Mouse (Mus musculus) liver, embryonic 16.5 days (tissue): ENCODE measurements around the gene Rrbp1. TPM values are rescaled to one million over a fixed set of nuclear protein-coding genes. Genes with fewer than 3 reads are reported as not detected.

Source experiments
- ATAC-seq: fragments of 200-750 bp; cut with Nextera tagmentation; 2 replicates; pipeline ENCODE4 v1.8.0; 2017; ENCODE audit warnings: low read depth, mild to moderate bottlenecking, moderate number of reproducible peaks, moderate library complexity
- H3K27ac ChIP-seq: fragments of 300-500 bp; sonication (generic); 2 replicates; pipeline ENCODE4 v1.5.1; 2014; ENCODE audit warnings: mild to moderate bottlenecking, low read length
- H3K27me3 ChIP-seq: fragments of 300-500 bp; sonication (generic); 2 replicates; pipeline ENCODE4 v1.6.1; 2014; ENCODE audit warnings: low read depth, low read length, mixed read lengths; ENCODE audit not compliant: control insufficient read depth, insufficient read depth
- H3K36me3 ChIP-seq: fragments of 300-500 bp; sonication (generic); 2 replicates; pipeline ENCODE4 v1.6.1; 2014; ENCODE audit warnings: mild to moderate bottlenecking; ENCODE audit not compliant: control insufficient read depth, insufficient read depth
- H3K4me1 ChIP-seq: fragments of 300-500 bp; sonication (generic); 2 replicates; pipeline ENCODE4 v1.6.1; 2014; ENCODE audit warnings: low read depth, low read length, mixed read lengths; ENCODE audit not compliant: control insufficient read depth
- H3K4me2 ChIP-seq: fragments of 300-500 bp; sonication (generic); 2 replicates; pipeline ENCODE4 v1.6.1; 2014; ENCODE audit warnings: low read depth, low read length, mixed read lengths
- H3K4me3 ChIP-seq: fragments of 300-500 bp; sonication (generic); 2 replicates; pipeline ENCODE4 v1.5.1; 2014; ENCODE audit warnings: low read depth, mild to moderate bottlenecking, low read length
- H3K9ac ChIP-seq: fragments of 300-500 bp; sonication (generic); 2 replicates; pipeline ENCODE4 v1.6.1; 2014; ENCODE audit warnings: low read depth, low read length
- H3K9me3 ChIP-seq: fragments of 300-500 bp; sonication (generic); replicated peaks from 2 replicates; pipeline ENCODE4 v1.6.1; 2016; ENCODE audit warnings: low read length; ENCODE audit not compliant: control insufficient read depth
- WGBS: fragments of 180-500 bp; shearing (Covaris S2); extraction: QIAGEN DNeasy Blood & Tissue Kit; methylation state at CpG from one replicate; pipeline ENCODE4 v1.1.7; 2014; ENCODE audit not compliant: insufficient replicate concordance; 5-methylcytosine and 5-hydroxymethylcytosine counted together
- polyA plus RNA-seq: library from polyadenylated mRNA; unstranded; fragments of >200 nt; fragmentation: Nextera tagmentation; extraction: Ambion mirVana; gene quantifications from 2 replicates; pipeline ENCODE4 v1.2.1, GENCODE M21; 2015

The Rrbp1 gene
- polyA plus RNA-seq, 1 experiment from 2014 or later = 78.6 TPM

GRCm38 (mm10) chr2:144030791-144031190 lies 19.7 kb upstream of the Rrbp1 start:
- Histone ChIP-seq H3K9me3 (no peaks in the 10 kb centered on the region), H3K4me2 (no peak overlapping the region), H3K27me3 (no peaks in the 10 kb centered on the region), H3K9ac (no peak overlapping the region), H3K4me3 (no peak overlapping the region), H3K36me3 (no peaks in the 10 kb centered on the region), H3K4me1 (no peaks in the 10 kb centered on the region), H3K27ac (no peak overlapping the region)
- 73% methylated on average over 7 of the region's 7 CpGs for WGBS
- no peak for ATAC-seq

- Histone ChIP-seq H3K27me3 (no peaks in the 10 kb centered on the region), H3K4me2 (no peak overlapping the region), H3K27ac (no peak overlapping the region), H3K9me3 (no peaks in the 10 kb centered on the region), H3K36me3 (no peaks in the 10 kb centered on the region), H3K4me1 (no peaks in the 10 kb centered on the region), H3K9ac (no peak overlapping the region), H3K4me3 (no peak overlapping the region)
- no peak for ATAC-seq
- 35% methylated on average over 4 of the region's 4 CpGs for WGBS
These were observed 15.4 kb upstream of the Rrbp1 start for GRCm38 (mm10) chr2:144026456-144026855.

GRCm38 (mm10) chr2:144025361-144025760 lies 14.3 kb upstream of the Rrbp1 start:
- 61% methylated on average over 9 of the region's 9 CpGs for WGBS
- no peak overlapping the region for H3K9ac ChIP-seq
- no peak overlapping the region for H3K27ac ChIP-seq
- H3K36me3 ChIP-seq = no peaks in the 10 kb centered on the region
- H3K9me3 ChIP-seq = no peaks in the 10 kb centered on the region
- H3K4me2 ChIP-seq = no peak overlapping the region
- no peak for ATAC-seq
- no peak overlapping the region for H3K4me3 ChIP-seq
- no peaks in the 10 kb centered on the region for H3K4me1 ChIP-seq
- no peaks in the 10 kb centered on the region for H3K27me3 ChIP-seq

GRCm38 (mm10) chr2:144022441-144022840 lies 11.4 kb upstream of the Rrbp1 start:
- peaks cover 5% of the 10 kb centered on the region; the same call in 1 of the 2 replicates for H3K4me1 ChIP-seq
- no peaks in the 10 kb centered on the region for H3K9me3 ChIP-seq
- no peaks in the 10 kb centered on the region for H3K36me3 ChIP-seq
- H3K27me3 ChIP-seq = no peaks in the 10 kb centered on the region
- WGBS = 71% methylated on average over 3 of the region's 3 CpGs
- no peak for ATAC-seq
- no peak overlapping the region for H3K4me2 ChIP-seq
- no peak overlapping the region for H3K27ac ChIP-seq
- H3K4me3 ChIP-seq = no peak overlapping the region
- H3K9ac ChIP-seq = no peak overlapping the region

DNA sequence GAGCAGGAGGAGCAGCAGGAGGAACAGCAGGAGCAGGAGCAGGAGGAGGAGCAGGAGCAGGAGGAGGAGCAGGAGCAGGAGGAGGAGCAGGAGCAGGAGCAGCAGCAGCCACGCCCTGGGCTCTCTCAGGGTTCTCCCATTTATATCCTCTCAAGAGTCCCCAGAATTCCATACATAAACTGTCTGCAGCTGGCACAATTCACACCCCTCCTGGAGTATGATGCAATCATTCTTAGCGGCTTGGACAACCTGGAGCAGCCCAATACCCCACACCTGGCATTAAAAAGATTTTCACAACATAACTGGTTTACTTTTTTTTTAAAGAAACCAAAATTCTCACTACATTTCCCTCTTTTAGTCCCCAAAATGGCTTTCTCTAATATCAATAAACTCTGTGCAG lies 8.9 kb upstream of the Rrbp1 start:
- Histone ChIP-seq H3K36me3 (no peaks in the 10 kb centered on the region), H3K4me1 (peaks cover 5% of the 10 kb centered on the region; the same call in 1 of the 2 replicates), H3K9me3 (no peaks in the 10 kb centered on the region), H3K4me3 (no peak overlapping the region), H3K4me2 (no peak overlapping the region), H3K27ac (no peak overlapping the region), H3K9ac (no peak overlapping the region), H3K27me3 (no peaks in the 10 kb centered on the region)
- 37% methylated on average over 2 of the region's 2 CpGs for WGBS
- ATAC-seq = no peak

- Histone ChIP-seq H3K4me2 (no peak overlapping the region), H3K4me3 (no peak overlapping the region), H3K27ac (no peak overlapping the region), H3K27me3 (no peaks in the 10 kb centered on the region), H3K9ac (no peak overlapping the region), H3K36me3 (no peaks in the 10 kb centered on the region), H3K9me3 (no peaks in the 10 kb centered on the region), H3K4me1 (peaks cover 17% of the 10 kb centered on the region)
- no peak for ATAC-seq
- 62% methylated on average over 9 of the region's 9 CpGs for WGBS
These were observed 4.8 kb upstream of the Rrbp1 start for GRCm38 (mm10) chr2:144015861-144016260.

DNA sequence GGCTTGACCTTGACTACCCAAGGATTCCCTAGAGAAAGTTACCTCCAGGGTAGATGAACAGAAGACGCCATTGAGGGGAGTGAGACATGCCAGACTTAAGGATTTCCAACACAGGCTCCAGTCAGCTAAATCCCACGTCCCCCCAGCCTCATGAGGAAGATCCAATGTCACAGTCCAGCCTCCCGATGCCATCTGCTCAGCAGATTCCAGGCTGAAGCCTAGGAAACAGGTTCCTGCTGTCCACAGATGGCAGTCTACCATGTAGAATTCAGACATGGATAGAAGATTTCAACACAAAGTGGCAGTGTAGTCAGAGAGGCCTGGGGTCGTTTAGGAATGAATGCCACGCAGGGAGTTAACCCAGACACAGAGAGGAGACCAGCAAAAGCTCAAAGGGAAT lies 3.4 kb upstream of the Rrbp1 start:
- ATAC-seq = no peak
- Histone ChIP-seq H3K27ac (peak overlapping the region; percentile 54), H3K4me1 (peaks cover 23% of the 10 kb centered on the region), H3K9ac (no peak overlapping the region), H3K36me3 (no peaks in the 10 kb centered on the region), H3K4me2 (no peak overlapping the region), H3K4me3 (no peak overlapping the region), H3K27me3 (no peaks in the 10 kb centered on the region), H3K9me3 (no peaks in the 10 kb centered on the region)
- 50% methylated on average over 5 of the region's 5 CpGs for WGBS

DNA sequence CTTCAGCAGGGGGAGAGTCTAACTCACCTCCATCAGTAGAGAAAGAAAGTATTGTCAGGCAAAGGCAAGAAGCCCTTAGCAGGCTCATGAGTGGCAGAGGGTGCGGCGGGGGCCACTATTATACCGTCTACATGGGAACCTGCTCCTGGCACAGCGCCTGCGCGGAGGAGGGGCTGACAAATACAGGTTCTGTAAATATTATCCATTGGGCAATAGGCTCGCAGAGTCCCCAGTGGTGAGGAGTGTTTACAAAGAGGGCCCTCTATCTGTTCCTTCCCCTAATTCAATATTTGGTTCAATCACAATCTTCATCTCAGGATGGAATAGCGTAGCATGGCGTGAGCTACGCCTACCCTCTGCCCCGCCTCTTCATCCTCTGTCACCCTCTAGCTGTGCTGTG lies 3.0 kb upstream of the Rrbp1 start:
- Histone ChIP-seq H3K9me3 (no peaks in the 10 kb centered on the region), H3K4me2 (no peak overlapping the region), H3K4me1 (peaks cover 26% of the 10 kb centered on the region), H3K36me3 (no peaks in the 10 kb centered on the region), H3K27me3 (no peaks in the 10 kb centered on the region), H3K27ac (no peak overlapping the region; the same call in 1 of the 2 replicates), H3K4me3 (no peak overlapping the region), H3K9ac (no peak overlapping the region)
- peak; percentile 1; the same call in 1 of the 2 replicates for ATAC-seq
- 68% methylated on average over 11 of the region's 11 CpGs for WGBS

- H3K4me3 ChIP-seq = peak overlapping the region; percentile 93
- no peaks in the 10 kb centered on the region for H3K36me3 ChIP-seq
- H3K9ac ChIP-seq = peak overlapping the region; percentile 89
- peak overlapping the region; percentile 97 for H3K4me2 ChIP-seq
- H3K4me1 ChIP-seq = peaks cover 36% of the 10 kb centered on the region
- H3K9me3 ChIP-seq = no peaks in the 10 kb centered on the region
- WGBS = under 1% methylated on average over 88 of the region's 107 CpGs
- ATAC-seq = peak; percentile 10
- peak overlapping the region; percentile 91 for H3K27ac ChIP-seq
- H3K27me3 ChIP-seq = no peaks in the 10 kb centered on the region
These were observed 600 bp downstream of the Rrbp1 start for GRCm38 (mm10) chr2:144010282-144011044.
